Mouse (Mus musculus) cortical plate, adult 2 months (tissue): Measurements from ENCODE around the gene Phyhipl.

Experiments used
- CTCF ChIP-seq: fragments of 200-500 bp; IDR thresholded peaks from 2 replicates; pipeline ENCODE4 v1.5.1; 2011; ENCODE audit warnings: mild to moderate bottlenecking, control low read depth, low read length; ENCODE audit not compliant: insufficient read depth; ENCODE audit errors: extremely low read depth
- POLR2A ChIP-seq: fragments of 200-500 bp; IDR thresholded peaks from 2 replicates; pipeline ENCODE4 v1.6.1; 2011; ENCODE audit warnings: mild to moderate bottlenecking, low read length, control low read depth; ENCODE audit not compliant: insufficient read depth; ENCODE audit errors: extremely low read depth

GRCm38 (mm10) chr10:70640075-70640737 lies 15.6 kb downstream of the Phyhipl start:
- no peak for TF ChIP-seq CTCF
- no peak for TF ChIP-seq POLR2A
